Mouse (Mus musculus) midbrain, embryonic 11.5 days (tissue): ENCODE measurements around the gene Sept9. TPM values are rescaled to one million over a fixed set of nuclear protein-coding genes. Genes with fewer than 3 reads are reported as not detected.

Source experiments
- ATAC-seq: fragments of 200-750 bp; cut with Nextera tagmentation; 2 replicates; pipeline ENCODE4 v1.8.0; 2017; ENCODE audit warnings: moderate TSS enrichment, moderate library complexity; ENCODE audit not compliant: low FRiP score
- DNase-seq: peaks from one replicate; pipeline ENCODE4 v3.0.0; 2015; ENCODE audit warnings: low spot score; ENCODE audit errors: missing footprints
- H3K27ac ChIP-seq: fragments of 300-500 bp; sonication (generic); 2 replicates; pipeline ENCODE4 v1.5.1; 2014; ENCODE audit warnings: low read depth, low read length
- H3K27me3 ChIP-seq: fragments of 300-500 bp; sonication (generic); 2 replicates; pipeline ENCODE4 v1.6.1; 2014; ENCODE audit warnings: mild to moderate bottlenecking, low read length, moderate library complexity, mixed read lengths; ENCODE audit not compliant: control insufficient read depth, insufficient read depth
- H3K36me3 ChIP-seq: fragments of 300-500 bp; sonication (generic); 2 replicates; pipeline ENCODE4 v1.6.1; 2014; ENCODE audit warnings: mild to moderate bottlenecking, low read length, moderate library complexity, mixed read lengths; ENCODE audit not compliant: control insufficient read depth, insufficient read depth
- H3K4me1 ChIP-seq: fragments of 300-500 bp; sonication (generic); 2 replicates; pipeline ENCODE4 v1.6.1; 2014; ENCODE audit warnings: low read length; ENCODE audit not compliant: control insufficient read depth, insufficient read depth
- H3K4me2 ChIP-seq: fragments of 300-500 bp; sonication (generic); 2 replicates; pipeline ENCODE4 v1.6.1; 2014; ENCODE audit warnings: mild to moderate bottlenecking, moderate library complexity
- H3K4me3 ChIP-seq: fragments of 300-500 bp; sonication (generic); 2 replicates; pipeline ENCODE4 v1.5.1; 2014; ENCODE audit warnings: low read depth, low read length
- H3K9ac ChIP-seq: fragments of 300-500 bp; sonication (generic); 2 replicates; pipeline ENCODE4 v1.6.1; 2014; ENCODE audit warnings: low read length
- H3K9me3 ChIP-seq: fragments of 300-500 bp; sonication (generic); 2 replicates; pipeline ENCODE4 v1.6.1; 2016; ENCODE audit warnings: low read length; ENCODE audit not compliant: control insufficient read depth
- WGBS: fragments of 180-500 bp; shearing (Covaris S2); extraction: QIAGEN DNeasy Blood & Tissue Kit; methylation state at CpG from one replicate; pipeline ENCODE4 v1.1.7; 2014; 5-methylcytosine and 5-hydroxymethylcytosine counted together
- polyA plus RNA-seq: library from polyadenylated mRNA; unstranded; fragments of >200 nt; fragmentation: Nextera tagmentation; extraction: Ambion mirVana; gene quantifications from 2 replicates; pipeline ENCODE4 v1.2.1, GENCODE M21; 2014

The Sept9 gene
- polyA plus RNA-seq, 1 experiment from 2014 or later = 152 TPM

- H3K4me3 ChIP-seq = no peak overlapping the region
- H3K27me3 ChIP-seq = no peaks in the 10 kb centered on the region
- H3K9me3 ChIP-seq = no peaks in the 10 kb centered on the region
- ATAC-seq (no peak), DNase-seq (no peak)
- no peak overlapping the region for H3K27ac ChIP-seq
- peaks cover 20% of the 10 kb centered on the region for H3K4me1 ChIP-seq
- H3K4me2 ChIP-seq = no peak overlapping the region
- no peak overlapping the region for H3K9ac ChIP-seq
- no peaks in the 10 kb centered on the region for H3K36me3 ChIP-seq
- WGBS = 80% methylated on average over 15 of the region's 15 CpGs
These were observed 111.8 kb downstream of the Sept9 start for GRCm38 (mm10) chr11:117311127-117311800.

GRCm38 (mm10) chr11:117312028-117312901, 112.8 kb downstream of the Sept9 start:
- H3K27me3 ChIP-seq = no peaks in the 10 kb centered on the region
- 0 out of 2 replicates have a peak overlapping the region, but pooled peaks have one; percentile 30 for H3K27ac ChIP-seq
- peak overlapping the region; percentile 24; the same call in 1 of the 2 replicates for H3K9ac ChIP-seq
- no peak overlapping the region for H3K4me2 ChIP-seq
- H3K9me3 ChIP-seq = no peaks in the 10 kb centered on the region
- no peaks in the 10 kb centered on the region for H3K36me3 ChIP-seq
- H3K4me1 ChIP-seq = peaks cover 30% of the 10 kb centered on the region
- ATAC-seq (no peak), DNase-seq (no peak)
- H3K4me3 ChIP-seq = no peak overlapping the region
- 72% methylated on average over 23 of the region's 23 CpGs for WGBS

- WGBS = 46% methylated on average over 8 of the region's 8 CpGs
- no peaks in the 10 kb centered on the region for H3K27me3 ChIP-seq
- no peaks in the 10 kb centered on the region for H3K36me3 ChIP-seq
- no peak overlapping the region for H3K4me3 ChIP-seq
- 0 out of 2 replicates have a peak overlapping the region, but pooled peaks have one; percentile 24 for H3K9ac ChIP-seq
- DNase-seq (peak; percentile 94), ATAC-seq (no peak)
- peaks cover 33% of the 10 kb centered on the region for H3K4me1 ChIP-seq
- H3K27ac ChIP-seq = 0 out of 2 replicates have a peak overlapping the region, but pooled peaks have one; percentile 30
- no peaks in the 10 kb centered on the region for H3K9me3 ChIP-seq
- H3K4me2 ChIP-seq = no peak overlapping the region
These were observed 113.5 kb downstream of the Sept9 start for GRCm38 (mm10) chr11:117312936-117313335.

GRCm38 (mm10) chr11:117313446-117313845, 114.0 kb downstream of the Sept9 start:
- Histone ChIP-seq H3K9ac (no peak overlapping the region), H3K36me3 (no peaks in the 10 kb centered on the region), H3K4me1 (peaks cover 33% of the 10 kb centered on the region), H3K4me3 (no peak overlapping the region), H3K9me3 (no peaks in the 10 kb centered on the region), H3K4me2 (no peak overlapping the region), H3K27me3 (no peaks in the 10 kb centered on the region), H3K27ac (no peak overlapping the region)
- DNase-seq (no peak), ATAC-seq (no peak)
- 91% methylated on average over 7 of the region's 7 CpGs for WGBS

- WGBS = 91% methylated on average over 7 of the region's 7 CpGs
- H3K4me3 ChIP-seq = no peak overlapping the region
- DNase-seq = no peak
- H3K4me2 ChIP-seq = no peak overlapping the region
- no peaks in the 10 kb centered on the region for H3K27me3 ChIP-seq
- H3K9ac ChIP-seq = no peak overlapping the region
- no peak overlapping the region for H3K27ac ChIP-seq
- no peaks in the 10 kb centered on the region for H3K9me3 ChIP-seq
- peaks cover 33% of the 10 kb centered on the region for H3K4me1 ChIP-seq
- ATAC-seq = no peak
- H3K36me3 ChIP-seq = no peaks in the 10 kb centered on the region
These were observed 114.6 kb downstream of the Sept9 start for GRCm38 (mm10) chr11:117314026-117314425.

- Histone ChIP-seq H3K27me3 (no peaks in the 10 kb centered on the region), H3K4me3 (no peak overlapping the region), H3K9me3 (no peaks in the 10 kb centered on the region), H3K4me1 (peaks cover 36% of the 10 kb centered on the region), H3K9ac (no peak overlapping the region), H3K36me3 (no peaks in the 10 kb centered on the region), H3K4me2 (no peak overlapping the region), H3K27ac (no peak overlapping the region)
- no peak for ATAC-seq
- WGBS = 90% methylated on average over 8 of the region's 8 CpGs
- DNase-seq = no peak
These were observed 115.1 kb downstream of the Sept9 start for GRCm38 (mm10) chr11:117314520-117314919.

GRCm38 (mm10) chr11:117315309-117315708, 115.8 kb downstream of the Sept9 start:
- H3K4me1 ChIP-seq = peaks cover 44% of the 10 kb centered on the region
- ATAC-seq (no peak), DNase-seq (no peak)
- no peaks in the 10 kb centered on the region for H3K27me3 ChIP-seq
- WGBS = 90% methylated on average over 11 of the region's 11 CpGs
- no peak overlapping the region for H3K4me3 ChIP-seq
- H3K9me3 ChIP-seq = no peaks in the 10 kb centered on the region
- no peaks in the 10 kb centered on the region for H3K36me3 ChIP-seq
- H3K4me2 ChIP-seq = no peak overlapping the region
- H3K9ac ChIP-seq = no peak overlapping the region
- no peak overlapping the region for H3K27ac ChIP-seq

- peak overlapping the region; percentile 63 for H3K27ac ChIP-seq
- 0 out of 2 replicates have a peak overlapping the region, but pooled peaks have one; percentile 19 for H3K4me2 ChIP-seq
- ATAC-seq (no peak), DNase-seq (peak; percentile 91)
- peaks cover 44% of the 10 kb centered on the region for H3K4me1 ChIP-seq
- no peaks in the 10 kb centered on the region for H3K27me3 ChIP-seq
- no peak overlapping the region for H3K4me3 ChIP-seq
- WGBS = 55% methylated on average over 16 of the region's 16 CpGs
- peak overlapping the region; percentile 45; the same call in 1 of the 2 replicates for H3K9ac ChIP-seq
- H3K36me3 ChIP-seq = no peaks in the 10 kb centered on the region
- H3K9me3 ChIP-seq = no peaks in the 10 kb centered on the region
These were observed 117.2 kb downstream of the Sept9 start for GRCm38 (mm10) chr11:117316441-117317331.
